Mouse (Mus musculus) testis, postnatal 14 days (tissue): ENCODE measurements at regions not wholly inside any gene's neighbourhood (a gene's known extent, or its start where the extent isn't known, plus 50 kb on each side); places are given as distances from the start of the nearest gene placed in this dataset.

ENCODE experiments used
- DNase-seq: peaks from one replicate; pipeline ENCODE4 v3.0.0; 2021; ENCODE audit warnings: low spot score

DNA sequence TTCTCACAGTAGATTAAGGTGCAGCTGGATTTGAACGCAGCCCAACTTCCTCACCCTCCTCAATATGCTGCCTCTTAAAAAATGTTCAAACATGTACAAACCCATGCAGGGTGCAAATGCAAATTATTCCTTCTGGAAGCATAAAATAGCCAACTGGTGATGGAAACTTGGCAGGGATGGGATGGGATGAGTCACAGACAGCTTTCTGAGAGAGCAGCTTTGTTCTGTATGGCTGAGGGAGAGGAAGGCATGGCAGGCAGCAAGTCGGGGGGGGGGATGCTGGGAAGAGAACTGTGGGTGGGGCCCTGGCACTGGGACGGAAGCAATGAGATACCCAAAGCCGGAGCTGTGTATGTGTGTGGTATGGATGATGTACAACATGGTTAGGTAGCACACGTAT, 194.2 kb upstream of the Ppp2r3a start:
- DNase-seq, result no peak

DNA sequence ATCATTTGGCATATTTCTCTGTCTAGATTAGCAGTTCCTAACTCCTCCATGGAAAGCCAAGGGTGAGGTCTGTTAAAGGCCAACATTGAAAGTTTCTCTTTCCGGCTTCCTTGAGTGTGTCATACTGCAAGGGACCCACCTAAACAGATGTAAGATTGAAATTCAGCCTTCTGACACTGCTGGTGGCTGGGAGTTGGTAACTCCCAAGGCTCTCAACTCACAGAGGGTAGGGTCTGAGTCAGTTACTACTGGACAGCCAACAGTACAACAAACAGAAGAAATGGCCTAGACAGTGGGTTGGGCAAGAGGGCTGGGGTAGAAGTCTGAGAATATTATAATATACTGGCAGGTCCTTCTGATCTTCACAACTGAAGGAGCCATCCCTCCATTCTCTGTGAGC, 193.7 kb upstream of the Ppp2r3a start:
- DNase-seq, result no peak

DNA sequence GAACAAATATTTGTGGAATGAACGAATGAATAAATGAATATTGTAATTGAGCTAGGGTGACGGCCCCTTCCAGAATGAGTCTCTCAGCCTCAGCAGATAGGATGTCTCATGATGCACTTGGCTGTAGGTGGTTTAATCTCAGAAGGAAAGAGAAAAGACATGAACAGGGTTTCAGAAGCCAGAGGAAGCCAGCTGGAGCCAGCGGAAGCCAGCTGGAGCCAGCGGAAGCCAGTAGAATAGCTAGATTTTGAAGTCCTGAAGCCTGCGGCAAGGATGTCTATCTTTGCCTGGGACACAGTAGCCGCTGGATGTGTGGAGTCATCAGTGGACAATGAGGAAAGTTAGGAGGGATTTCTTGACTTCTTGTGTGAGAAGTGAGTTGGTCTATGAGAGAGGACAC, 188.3 kb upstream of the Ppp2r3a start:
- DNase-seq, result no peak

DNA sequence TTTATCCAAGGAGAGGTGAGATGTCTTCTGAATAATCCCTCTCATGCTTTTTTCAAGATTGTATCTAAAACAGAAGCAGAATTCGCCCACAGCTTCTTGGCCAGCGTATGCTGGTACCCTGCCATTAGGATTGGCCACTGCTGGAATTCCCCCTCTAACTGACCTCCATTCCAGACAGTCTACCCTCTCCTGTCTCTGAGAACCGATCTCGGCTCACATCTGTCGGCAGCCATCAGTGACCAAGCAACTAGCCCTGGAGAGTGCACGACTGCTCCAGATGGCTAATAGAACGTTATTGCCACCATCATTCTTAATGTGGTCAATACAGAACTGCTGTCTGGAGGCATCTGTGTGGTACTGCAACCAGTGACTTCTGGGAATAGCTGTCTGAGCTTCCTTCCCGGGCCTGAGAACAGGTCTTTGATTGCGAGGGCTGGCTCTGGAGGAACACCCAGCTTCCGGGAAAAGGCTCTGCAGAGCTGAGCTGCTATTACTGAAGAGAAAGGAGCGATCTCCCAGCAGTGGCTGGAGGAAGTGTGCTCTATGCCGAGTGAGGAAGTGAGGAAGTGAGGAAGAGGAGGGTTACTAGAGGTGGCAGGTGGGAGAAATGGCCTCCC, 187.1 kb upstream of the Ppp2r3a start:
- DNase-seq, result no peak

DNA sequence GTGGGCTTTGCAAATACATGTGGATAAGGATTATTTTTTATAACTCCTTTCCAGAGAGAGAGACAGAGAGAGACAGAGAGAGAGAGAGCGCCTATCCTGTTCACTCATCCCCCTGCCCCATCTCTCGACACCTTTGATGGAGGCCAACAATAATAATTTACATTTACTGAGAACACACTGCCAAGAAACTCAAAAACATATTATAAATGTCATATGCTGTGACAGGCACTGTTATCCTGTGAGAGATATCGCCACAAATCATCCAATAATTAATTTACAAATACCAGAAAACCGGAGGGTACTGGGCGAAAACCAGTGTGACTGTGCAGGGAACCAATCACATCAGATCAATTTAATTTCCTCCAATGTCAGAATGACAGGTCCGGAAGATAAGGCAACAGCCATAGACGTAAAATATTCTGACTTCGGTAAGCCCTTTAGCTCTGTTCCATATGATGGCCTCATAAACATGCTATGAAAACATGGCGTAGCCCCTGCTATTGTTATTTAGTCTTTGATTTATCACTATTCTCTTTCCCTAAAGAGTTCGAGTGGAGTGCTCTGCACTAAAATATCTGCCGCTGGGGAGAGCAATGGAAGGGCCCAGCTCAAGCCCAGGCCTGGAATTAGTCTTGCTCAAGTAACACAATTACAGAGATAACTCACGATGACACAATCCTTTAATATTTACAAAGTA, 173.5 kb upstream of the Ppp2r3a start:
- no peak for DNase-seq

DNA sequence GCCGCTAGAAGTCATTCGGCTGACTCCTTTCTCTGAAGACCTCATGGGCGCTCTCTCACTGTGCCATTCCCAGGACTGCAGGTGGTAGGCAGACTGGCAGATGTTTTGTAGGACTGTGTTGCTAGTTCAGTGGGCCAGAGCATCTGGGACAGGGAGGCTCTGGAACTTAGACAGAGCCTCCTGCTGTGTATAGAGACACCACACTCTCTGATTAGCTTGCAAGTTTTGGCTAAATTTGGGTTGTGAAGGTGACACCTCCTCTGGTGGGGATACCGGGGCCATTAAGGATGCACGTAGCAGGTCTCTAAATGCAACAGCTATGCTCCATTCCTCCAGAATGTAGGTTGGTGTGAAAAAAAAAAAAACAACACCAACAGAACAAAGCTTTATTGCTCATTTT, 171.4 kb upstream of the Ppp2r3a start:
- no peak for DNase-seq

DNA sequence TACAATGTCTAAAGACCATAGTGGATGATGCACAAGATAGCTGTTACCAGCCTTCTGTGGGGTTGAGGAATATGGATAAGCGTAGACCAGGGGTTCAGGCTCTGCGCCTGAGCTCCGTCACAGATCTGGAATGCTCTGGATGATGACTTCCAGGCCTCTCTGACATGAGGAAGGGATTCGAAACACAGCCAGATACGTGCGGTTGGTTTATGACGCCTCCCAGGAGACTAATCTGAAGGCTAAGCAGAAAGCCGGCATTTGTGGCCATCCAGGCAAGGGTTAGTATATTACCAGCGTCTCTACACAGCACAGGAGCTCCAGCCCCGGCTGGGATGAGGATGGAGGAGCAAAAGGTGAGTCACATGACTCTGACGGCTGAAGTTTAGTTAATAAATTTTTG, 170.4 kb upstream of the Ppp2r3a start:
- DNase-seq, result no peak

DNA sequence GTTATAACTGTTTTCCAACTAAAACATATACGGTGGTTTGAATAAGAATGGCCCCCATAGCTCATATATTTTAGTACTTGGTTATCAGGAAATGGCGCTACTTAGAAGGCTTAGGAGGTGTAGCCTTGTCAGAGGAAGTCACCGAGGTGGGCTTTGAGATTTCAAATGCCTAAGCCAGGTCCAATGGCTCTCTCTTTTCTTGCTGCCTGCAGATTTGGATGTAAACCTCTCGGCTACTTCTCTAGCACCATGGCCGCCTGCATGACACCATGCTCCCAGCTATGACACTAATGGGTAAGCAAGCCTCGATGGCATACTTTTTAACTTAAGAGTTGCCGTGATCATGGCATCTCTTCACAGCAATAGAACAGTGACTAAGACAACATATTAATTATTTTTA, 169.5 kb upstream of the Ppp2r3a start:
- no peak for DNase-seq

DNA sequence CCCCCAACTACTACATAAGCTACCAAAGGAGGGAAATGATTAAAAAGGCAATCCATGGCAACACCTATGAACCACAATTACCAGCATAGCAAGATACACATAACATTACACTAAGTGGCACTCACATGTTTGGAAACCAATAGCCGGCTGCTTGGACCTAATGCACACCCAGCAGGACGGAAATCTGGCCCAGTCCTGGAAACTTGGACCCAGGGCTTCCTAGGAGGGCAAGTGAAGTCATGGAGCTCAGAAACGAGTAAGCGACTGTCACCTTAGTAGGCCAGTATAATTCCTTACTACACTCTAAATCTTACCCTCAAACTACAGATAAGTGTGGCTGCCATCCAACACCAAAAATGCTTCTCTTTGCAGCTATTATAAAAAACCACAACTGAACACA, 168.6 kb upstream of the Ppp2r3a start:
- no peak for DNase-seq

DNA sequence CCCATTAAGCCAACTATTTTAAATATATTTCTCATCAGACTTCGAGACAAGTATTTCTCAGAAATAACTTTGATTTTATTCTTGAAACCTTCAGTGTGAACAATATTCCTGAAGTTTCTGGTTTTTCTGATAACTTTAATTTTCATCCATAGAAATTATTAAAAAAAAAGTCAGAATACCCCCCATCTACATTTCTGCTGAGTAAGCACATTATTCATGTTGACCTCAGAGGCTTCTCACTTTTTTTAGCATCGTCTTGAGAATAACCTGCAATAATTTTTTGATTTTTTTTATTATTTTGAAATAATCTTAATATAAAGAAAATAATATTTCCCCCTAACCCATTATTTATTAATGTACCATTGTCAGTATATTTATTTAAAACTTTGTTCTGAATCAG, 166.1 kb upstream of the Ppp2r3a start:
- no peak for DNase-seq

DNA sequence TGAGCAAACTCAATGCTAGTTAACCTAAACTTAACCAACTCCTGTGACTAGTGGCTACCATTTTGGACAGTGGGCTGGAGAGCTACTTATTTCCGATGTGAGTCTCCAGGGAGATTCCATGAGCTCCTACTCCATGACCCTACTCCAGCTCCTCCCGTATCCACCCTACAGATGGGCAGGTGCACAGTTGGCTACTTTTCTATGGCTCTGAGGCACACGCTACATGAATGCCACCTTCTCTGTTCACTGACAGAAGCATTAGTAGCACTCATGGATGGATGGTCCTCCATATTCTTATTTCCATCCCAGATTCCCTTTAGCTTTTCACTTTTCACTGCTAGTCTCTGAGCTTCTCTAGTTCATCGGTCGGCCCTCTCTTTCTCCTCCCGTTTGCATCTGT, 164.7 kb upstream of the Ppp2r3a start:
- DNase-seq, result no peak

DNA sequence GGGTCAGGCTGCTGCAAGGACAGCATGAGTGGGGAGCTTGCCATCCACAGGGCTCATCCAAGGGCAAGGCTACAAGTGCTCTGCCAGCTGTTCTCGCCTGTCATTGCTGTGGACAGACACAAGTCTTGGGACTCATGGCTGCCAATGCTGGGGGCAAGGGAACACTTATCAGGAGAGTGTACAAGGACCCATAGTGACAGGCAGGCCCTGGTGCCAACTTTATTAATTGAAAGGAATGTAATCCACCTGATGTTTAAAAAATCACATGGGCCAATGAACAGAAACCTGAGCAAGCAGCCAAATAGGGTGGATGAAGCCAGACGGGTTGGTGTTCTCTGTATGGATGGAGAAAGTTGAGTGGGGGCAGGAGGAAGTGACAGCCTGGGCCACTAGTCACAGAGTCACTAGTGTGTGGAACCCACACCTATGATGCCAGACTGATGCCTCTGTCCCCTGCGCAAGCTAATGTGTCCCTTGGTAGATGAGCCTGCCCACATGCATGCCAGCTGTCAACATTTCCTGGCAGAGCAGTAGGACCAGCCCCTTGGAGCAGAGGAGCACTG, 161.6 kb upstream of the Ppp2r3a start:
- no peak for DNase-seq

DNA sequence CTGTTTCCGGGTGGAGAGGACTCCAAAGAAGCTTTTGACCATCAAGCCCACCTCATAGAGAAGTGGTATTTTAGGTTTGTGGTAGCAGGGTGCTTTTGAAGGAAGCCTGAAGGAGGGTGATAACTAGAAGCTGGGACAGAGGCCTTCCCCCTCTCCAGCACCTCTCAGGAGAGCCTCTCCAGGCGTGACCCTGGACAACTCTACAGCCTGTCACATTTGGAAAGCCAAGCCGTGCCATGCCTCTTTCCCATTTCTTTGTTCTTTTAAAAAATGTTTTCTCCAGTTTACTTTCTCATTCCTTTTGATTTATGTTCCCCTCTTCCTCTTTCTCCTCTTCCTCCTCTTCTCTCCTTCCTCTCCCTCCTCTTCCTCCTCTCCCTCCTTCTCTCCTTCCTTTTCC, 160.4 kb upstream of the Ppp2r3a start:
- DNase-seq, result no peak

DNA sequence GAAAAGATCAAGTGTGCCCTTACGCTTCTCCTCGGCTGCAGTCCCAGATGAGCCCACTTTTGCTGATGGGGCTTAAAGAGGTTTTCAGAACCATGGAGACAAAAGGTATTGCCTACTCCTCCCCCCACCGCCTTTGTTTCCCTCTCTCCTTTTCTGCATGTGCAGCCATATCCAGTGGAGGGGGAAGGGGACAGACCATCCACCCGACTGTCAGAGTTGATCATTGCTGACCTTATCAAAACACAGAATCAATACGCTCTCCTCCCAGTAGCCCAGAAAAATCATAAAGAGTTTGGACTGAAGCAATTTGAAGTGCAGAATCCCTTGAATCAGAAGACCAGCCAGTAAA, 159.9 kb upstream of the Ppp2r3a start:
- DNase-seq, result no peak

DNA sequence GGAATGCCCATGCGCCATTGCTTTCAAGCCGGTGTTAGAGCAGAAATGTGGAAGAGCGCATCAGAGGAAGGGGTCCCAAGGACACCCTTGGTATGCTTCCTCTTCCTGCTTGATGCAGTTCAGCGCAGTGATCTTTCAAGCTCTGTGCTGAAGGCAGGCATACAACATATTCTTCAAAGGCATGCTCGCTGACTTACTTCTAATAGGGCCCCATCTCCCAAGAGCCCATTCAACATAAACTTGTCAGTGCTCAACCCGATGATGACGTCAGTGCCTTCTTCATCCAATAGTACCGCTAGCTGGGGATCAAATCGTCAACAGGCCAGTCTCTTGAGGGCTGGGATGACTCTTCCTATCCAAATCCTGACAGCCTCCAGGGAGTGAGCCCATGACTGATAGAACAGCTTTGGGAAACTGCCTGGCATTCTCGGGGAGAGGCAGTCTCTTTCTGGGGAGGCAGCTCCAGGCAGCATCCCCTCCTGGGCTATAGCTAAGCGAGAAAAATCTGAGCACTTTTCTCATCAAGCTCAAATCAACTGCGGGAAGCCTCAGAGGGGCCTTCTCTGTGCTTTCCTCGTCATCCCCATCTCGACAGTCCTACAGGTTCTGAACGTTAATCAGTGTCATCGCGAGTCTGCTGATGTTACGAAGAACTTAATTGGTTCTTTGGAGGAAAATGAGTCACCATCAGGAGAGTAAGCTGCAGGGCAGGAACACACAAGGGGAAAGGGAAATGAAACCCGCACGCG, 159.4 kb upstream of the Ppp2r3a start:
- DNase-seq, result no peak

DNA sequence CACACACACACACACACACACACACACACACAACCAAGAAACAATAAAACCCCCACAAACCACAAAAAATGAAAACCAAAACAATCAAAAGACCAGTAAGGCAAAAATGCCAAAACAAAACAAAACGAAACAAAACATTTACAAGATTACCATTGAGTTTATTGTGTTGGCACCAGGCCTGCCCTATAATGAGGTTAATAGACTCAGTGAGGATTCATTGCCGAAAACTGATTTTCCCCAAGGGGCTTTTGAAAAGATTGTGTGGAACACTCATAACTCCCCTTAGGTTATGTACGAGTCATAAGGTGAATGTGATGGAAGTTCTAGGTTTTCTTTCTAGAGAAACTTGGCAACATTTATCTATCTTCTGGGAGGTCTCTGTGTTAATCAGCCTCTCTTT, 158.8 kb upstream of the Ppp2r3a start:
- DNase-seq, result no peak

DNA sequence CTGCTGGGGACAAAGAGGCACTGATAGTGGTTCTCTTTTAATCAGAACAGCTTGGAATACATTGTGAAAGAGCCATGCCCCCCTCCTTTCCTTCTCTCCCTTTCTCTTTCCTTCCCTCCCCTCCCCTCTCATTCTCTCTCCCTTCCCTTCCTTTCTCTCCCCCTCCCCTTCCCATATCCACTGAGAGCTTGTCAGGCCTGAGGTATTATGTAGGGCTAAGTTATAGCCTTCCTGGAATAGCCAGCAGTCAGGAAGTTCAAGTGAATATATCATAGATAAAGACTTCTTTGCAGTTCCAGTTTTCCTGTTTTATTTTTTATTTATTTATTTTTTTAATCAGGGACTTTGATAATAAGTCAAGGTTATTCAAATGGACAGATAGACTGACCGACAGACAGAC, 156.5 kb upstream of the Ppp2r3a start:
- DNase-seq, result no peak

DNA sequence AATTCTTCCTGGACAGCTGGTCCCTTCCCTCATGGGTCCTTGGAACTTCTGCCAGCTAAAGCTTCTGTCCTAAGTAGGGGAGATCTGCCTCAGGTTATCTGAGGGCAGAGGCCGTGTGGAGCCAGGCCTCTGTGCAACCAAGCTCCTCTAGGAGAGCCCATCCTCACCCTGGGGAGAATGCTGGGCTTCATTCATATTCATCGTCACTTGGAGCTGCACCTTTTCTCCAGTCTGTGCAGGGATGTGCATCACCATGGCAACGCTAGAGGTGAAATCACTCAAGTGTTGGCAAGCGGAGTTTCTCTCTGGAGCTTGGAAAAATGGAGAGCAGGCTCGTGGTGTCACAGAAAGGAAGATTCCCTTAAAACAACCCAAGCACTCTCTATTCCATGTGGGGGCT, 155.5 kb upstream of the Ppp2r3a start:
- no peak for DNase-seq

DNA sequence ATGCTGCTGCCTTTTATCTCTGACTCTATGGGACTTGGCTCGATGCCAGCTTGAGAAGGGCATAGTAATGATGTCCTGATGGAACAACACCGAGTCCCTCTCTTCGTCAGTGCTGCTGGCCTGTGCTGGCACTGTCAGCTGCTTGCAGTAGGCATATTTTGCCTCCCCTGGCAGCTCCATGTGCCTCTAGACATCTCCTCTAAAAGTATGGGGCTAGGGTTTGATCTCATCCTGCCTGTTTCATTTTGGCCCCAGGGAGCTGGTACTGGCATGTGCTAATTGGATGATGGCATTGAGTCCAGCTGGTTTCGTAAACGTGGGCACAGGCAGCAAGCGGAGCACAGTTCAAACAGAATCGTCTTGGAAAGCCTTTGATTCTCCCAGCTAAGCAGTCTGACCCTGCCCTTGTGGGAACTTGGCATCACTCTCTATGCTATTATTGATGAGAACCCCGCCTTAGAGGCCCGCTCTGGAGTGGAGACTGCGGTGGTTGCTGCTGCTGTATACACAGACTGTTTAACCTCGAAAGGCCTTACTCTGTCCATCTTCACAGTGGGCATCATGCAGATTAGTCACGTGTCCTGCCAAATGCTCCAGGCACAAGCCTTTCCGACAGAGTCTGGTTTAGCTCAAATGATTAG, 153.0 kb upstream of the Ppp2r3a start:
- no peak for DNase-seq

DNA sequence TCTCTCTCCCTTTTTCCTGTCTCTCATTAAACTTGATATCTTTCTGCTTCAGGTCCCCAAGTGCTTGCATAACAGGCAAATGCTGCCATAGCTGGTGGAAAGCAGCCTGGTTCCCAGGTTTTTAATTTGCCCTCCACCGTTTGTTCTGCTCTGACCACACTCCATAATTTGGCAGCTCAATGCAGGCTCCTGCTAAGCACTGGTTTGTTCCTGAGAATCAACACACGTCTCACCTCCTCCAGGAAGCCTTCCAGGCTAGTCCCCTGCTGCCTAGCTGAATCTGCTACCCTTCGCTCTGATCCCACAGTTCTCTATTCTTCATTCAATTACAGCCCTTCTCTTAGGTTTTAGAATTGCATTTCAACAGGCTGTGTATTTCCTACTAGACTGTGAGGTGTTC, 152.4 kb upstream of the Ppp2r3a start:
- no peak for DNase-seq

DNA sequence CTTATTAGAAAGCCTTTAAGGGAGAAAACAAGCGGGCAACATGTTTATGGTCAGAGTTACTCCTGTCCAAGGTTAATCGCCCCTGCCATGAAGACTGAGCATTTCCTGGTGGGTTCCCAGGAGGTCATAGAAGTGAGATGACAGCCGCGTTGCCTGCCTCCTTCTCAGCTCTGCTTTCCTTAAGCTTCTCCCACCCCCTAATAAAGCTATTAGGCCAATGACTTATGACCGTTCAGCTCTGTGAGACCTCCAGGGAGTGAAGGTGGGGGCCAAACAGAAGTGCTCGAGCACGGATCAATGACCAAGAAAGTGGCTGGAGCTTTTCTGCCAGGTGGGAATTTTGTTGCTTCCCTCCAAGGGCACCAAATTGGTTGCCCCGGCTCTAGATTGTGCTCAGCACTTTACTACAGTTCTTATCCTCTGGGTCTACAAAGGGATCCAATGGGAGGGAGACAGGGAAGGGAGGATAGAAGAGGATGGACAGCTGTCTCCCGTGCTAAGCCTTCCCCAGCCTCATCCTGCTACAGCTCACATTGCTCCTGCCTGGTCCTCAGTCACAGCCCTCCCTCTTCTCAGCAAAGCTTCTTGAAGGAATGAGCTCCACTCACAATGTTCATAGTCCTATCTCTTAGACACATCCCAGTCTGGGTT, 151.1 kb upstream of the Ppp2r3a start:
- no peak for DNase-seq

DNA sequence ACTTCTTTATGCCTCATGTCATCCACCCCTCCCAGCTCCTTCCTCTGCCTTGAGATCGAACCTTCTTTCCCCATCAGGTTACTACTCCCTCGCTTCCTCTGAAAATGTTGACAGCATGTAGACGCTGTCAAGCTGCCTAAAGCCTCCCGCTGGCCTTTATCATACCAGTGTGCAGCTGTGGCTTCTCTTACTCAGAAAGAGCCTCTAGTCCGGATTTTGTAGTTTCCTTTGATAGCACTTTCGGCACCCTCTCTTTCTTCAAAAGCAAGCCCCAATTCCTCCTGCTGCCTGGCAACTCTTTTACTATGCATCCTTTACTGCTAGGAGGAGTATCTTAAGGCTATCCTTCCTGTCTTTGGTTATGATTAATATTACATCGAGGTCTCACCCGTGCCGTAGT, 149.8 kb upstream of the Ppp2r3a start:
- DNase-seq, result no peak
